Mouse (Mus musculus) heart, embryonic 13.5 days (tissue): ENCODE results near the gene Arcn1. TPM values are rescaled to one million over a fixed set of nuclear protein-coding genes. Genes with fewer than 3 reads are reported as not detected.

Experiments used
- ATAC-seq: fragments of 200-750 bp; cut with Nextera tagmentation; 2 replicates; pipeline ENCODE4 v1.8.0; 2017; ENCODE audit warnings: moderate TSS enrichment; ENCODE audit not compliant: insufficient number of reproducible peaks, low FRiP score, low TSS enrichment; ENCODE audit errors: extremely low read depth
- H3K27ac ChIP-seq: fragments of 300-500 bp; sonication (generic); replicated peaks from 2 replicates; pipeline ENCODE4 v1.5.1; 2015; ENCODE audit warnings: moderate library complexity, mild to moderate bottlenecking, inconsistent platforms
- H3K27me3 ChIP-seq: fragments of 300-500 bp; sonication (generic); replicated peaks from 2 replicates; pipeline ENCODE4 v1.6.1; 2015; ENCODE audit warnings: mild to moderate bottlenecking, inconsistent platforms
- H3K36me3 ChIP-seq: fragments of 300-500 bp; sonication (generic); 2 replicates; pipeline ENCODE4 v1.6.1; 2015; ENCODE audit warnings: mild to moderate bottlenecking, inconsistent platforms
- H3K4me1 ChIP-seq: fragments of 300-500 bp; sonication (generic); 2 replicates; pipeline ENCODE4 v1.6.1; 2015; ENCODE audit warnings: inconsistent platforms
- H3K4me2 ChIP-seq: fragments of 300-500 bp; sonication (generic); 2 replicates; pipeline ENCODE4 v1.6.1; 2015; ENCODE audit warnings: inconsistent platforms, mild to moderate bottlenecking, moderate library complexity
- H3K4me3 ChIP-seq: fragments of 300-500 bp; sonication (generic); 2 replicates; pipeline ENCODE4 v1.5.1; 2015; ENCODE audit warnings: moderate library complexity, mild to moderate bottlenecking, inconsistent platforms
- H3K9ac ChIP-seq: fragments of 300-500 bp; sonication (generic); 2 replicates; pipeline ENCODE4 v1.6.1; 2015; ENCODE audit warnings: inconsistent platforms, mild to moderate bottlenecking, moderate library complexity
- H3K9me3 ChIP-seq: fragments of 300-500 bp; sonication (generic); 2 replicates; pipeline ENCODE4 v1.6.1; 2016; ENCODE audit warnings: inconsistent platforms
- WGBS: fragments of 180-500 bp; shearing (Covaris S2); methylation state at CpG from one replicate; pipeline ENCODE4 v1.1.7; 2015; ENCODE audit warnings: mixed read lengths; 5-methylcytosine and 5-hydroxymethylcytosine counted together
- polyA plus RNA-seq: library from polyadenylated mRNA; unstranded; fragments of >200 nt; fragmentation: Nextera tagmentation; extraction: Ambion mirVana; gene quantifications from 2 replicates; pipeline ENCODE4 v1.2.1, GENCODE M21; 2015

Arcn1 gene
- polyA plus RNA-seq, 1 experiment from 2014 or later = 114 TPM

GRCm38 (mm10) chr9:44724223-44724622 lies 43.4 kb downstream of the Arcn1 start:
- ATAC-seq = no peak
- Histone ChIP-seq H3K4me2 (no peak overlapping the region), H3K4me3 (no peak overlapping the region), H3K9me3 (no peaks in the 10 kb centered on the region), H3K4me1 (peaks cover 78% of the 10 kb centered on the region), H3K27ac (peak overlapping the region; percentile 80), H3K27me3 (no peaks in the 10 kb centered on the region), H3K9ac (peak overlapping the region; percentile 62), H3K36me3 (peaks cover 10% of the 10 kb centered on the region; the same call in 1 of the 2 replicates)
- 48% methylated on average over 6 of the region's 6 CpGs for WGBS

- no peak for ATAC-seq
- Histone ChIP-seq H3K27me3 (no peaks in the 10 kb centered on the region), H3K4me2 (no peak overlapping the region), H3K36me3 (peaks cover 10% of the 10 kb centered on the region; the same call in 1 of the 2 replicates), H3K9ac (peak overlapping the region; percentile 55), H3K4me1 (peaks cover 79% of the 10 kb centered on the region), H3K4me3 (no peak overlapping the region), H3K27ac (peak overlapping the region; percentile 80), H3K9me3 (no peaks in the 10 kb centered on the region)
- 54% methylated on average over 11 of the region's 11 CpGs for WGBS
Measured at GRCm38 (mm10) chr9:44723521-44724041, 44.1 kb downstream of the Arcn1 start.

- 44% methylated on average over 7 of the region's 7 CpGs for WGBS
- no peak for ATAC-seq
- H3K9ac ChIP-seq = peak overlapping the region; percentile 55
- peaks cover 79% of the 10 kb centered on the region for H3K4me1 ChIP-seq
- H3K27me3 ChIP-seq = no peaks in the 10 kb centered on the region
- no peak overlapping the region for H3K4me3 ChIP-seq
- H3K36me3 ChIP-seq = peaks cover 12% of the 10 kb centered on the region
- H3K27ac ChIP-seq = peak overlapping the region; percentile 80
- no peak overlapping the region for H3K4me2 ChIP-seq
- no peaks in the 10 kb centered on the region for H3K9me3 ChIP-seq
Measured at GRCm38 (mm10) chr9:44723008-44723407, 44.6 kb downstream of the Arcn1 start.

GRCm38 (mm10) chr9:44722575-44722974 lies 45.1 kb downstream of the Arcn1 start:
- 70% methylated on average over 7 of the region's 7 CpGs for WGBS
- Histone ChIP-seq H3K9ac (no peak overlapping the region), H3K4me2 (no peak overlapping the region)

DNA sequence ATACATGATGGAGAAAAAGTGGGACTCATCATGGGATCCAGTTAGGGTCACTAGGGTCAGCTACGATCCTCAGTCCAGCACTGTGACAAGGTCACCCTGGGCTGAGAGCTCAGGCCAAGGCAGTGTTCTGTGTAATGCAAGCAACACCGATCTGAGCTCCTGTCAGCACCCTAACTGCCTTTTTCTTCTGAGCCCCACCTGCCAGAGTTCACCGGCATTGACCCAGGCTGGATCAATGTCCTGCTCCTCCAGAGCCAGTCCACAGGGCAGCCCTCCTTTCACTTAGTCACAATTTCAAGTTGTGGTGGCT lies 45.8 kb downstream of the Arcn1 start:
- H3K4me1 ChIP-seq = peaks cover 72% of the 10 kb centered on the region
- H3K27ac ChIP-seq = peak overlapping the region; percentile 75
- H3K4me3 ChIP-seq = peak overlapping the region; percentile 74
- no peaks in the 10 kb centered on the region for H3K27me3 ChIP-seq
- WGBS = 48% methylated on average over 3 of the region's 3 CpGs
- no peak for ATAC-seq
- H3K36me3 ChIP-seq = peaks cover 23% of the 10 kb centered on the region
- no peaks in the 10 kb centered on the region for H3K9me3 ChIP-seq
- peak overlapping the region; percentile 85 for H3K4me2 ChIP-seq
- H3K9ac ChIP-seq = peak overlapping the region; percentile 87

More at GRCm38 (mm10) chr9:44722575-44722974, 45.1 kb downstream of the Arcn1 start:
- peaks cover 16% of the 10 kb centered on the region for H3K36me3 ChIP-seq
- no peak overlapping the region for H3K4me3 ChIP-seq
- no peak for ATAC-seq
- H3K9me3 ChIP-seq = no peaks in the 10 kb centered on the region
- H3K4me1 ChIP-seq = peaks cover 79% of the 10 kb centered on the region
- no peaks in the 10 kb centered on the region for H3K27me3 ChIP-seq
- H3K27ac ChIP-seq = peak overlapping the region; percentile 75; the same call in 1 of the 2 replicates

GRCm38 (mm10) chr9:44721154-44721876 lies 46.3 kb downstream of the Arcn1 start:
- no peaks in the 10 kb centered on the region for H3K9me3 ChIP-seq
- peak overlapping the region; percentile 87 for H3K9ac ChIP-seq
- H3K4me1 ChIP-seq = peaks cover 67% of the 10 kb centered on the region
- peaks cover 23% of the 10 kb centered on the region for H3K36me3 ChIP-seq
- 1% methylated on average over 40 of the region's 40 CpGs for WGBS
- peak overlapping the region; percentile 74 for H3K4me3 ChIP-seq
- ATAC-seq = peak; percentile 58
- no peaks in the 10 kb centered on the region for H3K27me3 ChIP-seq
- H3K27ac ChIP-seq = peak overlapping the region; percentile 75
- peak overlapping the region; percentile 85 for H3K4me2 ChIP-seq

- peaks cover 31% of the 10 kb centered on the region for H3K36me3 ChIP-seq
- peak overlapping the region; percentile 75 for H3K27ac ChIP-seq
- H3K4me2 ChIP-seq = peak overlapping the region; percentile 85
- ATAC-seq = no peak
- WGBS = 16% methylated on average over 9 of the region's 9 CpGs
- peak overlapping the region; percentile 87 for H3K9ac ChIP-seq
- no peaks in the 10 kb centered on the region for H3K9me3 ChIP-seq
- peaks cover 60% of the 10 kb centered on the region for H3K4me1 ChIP-seq
- peak overlapping the region; percentile 74 for H3K4me3 ChIP-seq
- no peaks in the 10 kb centered on the region for H3K27me3 ChIP-seq
Measured at GRCm38 (mm10) chr9:44720358-44721153, 47.1 kb downstream of the Arcn1 start.

DNA sequence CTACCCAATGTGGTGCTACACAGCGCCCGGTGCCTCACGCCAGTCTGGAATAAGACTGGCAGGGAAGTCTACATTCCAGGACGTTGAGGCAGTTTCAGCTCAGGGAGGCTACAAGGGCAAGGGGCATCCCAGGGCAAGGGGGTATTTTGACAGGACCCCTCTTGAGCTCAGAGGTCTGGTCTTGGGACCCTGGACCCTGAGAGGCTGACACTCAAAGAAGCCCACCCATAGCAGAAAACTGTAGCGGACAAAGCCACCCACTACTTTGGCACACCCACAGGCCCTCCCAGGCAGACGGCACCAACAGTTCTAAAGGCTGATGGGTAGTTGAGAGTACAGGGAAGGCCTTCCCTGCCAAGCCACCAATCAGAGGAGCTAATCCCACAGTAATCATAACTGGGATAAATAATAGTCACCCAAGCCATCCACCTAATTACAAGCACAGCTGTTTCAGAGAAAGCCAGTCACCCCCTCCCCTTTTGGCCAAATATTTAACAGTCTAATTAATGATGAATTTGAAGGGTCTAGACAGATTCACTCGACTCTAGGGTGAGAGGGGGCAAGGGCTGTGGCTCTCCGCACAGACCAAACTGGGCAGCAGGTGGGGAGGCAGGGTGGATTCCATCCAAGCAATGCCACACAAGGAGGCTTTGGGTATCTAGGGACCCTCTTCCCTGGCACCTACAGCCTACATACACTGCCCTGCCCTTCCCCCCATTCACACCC lies 47.9 kb downstream of the Arcn1 start:
- peak overlapping the region; percentile 74 for H3K4me3 ChIP-seq
- H3K27ac ChIP-seq = peak overlapping the region; percentile 75
- H3K4me1 ChIP-seq = peaks cover 52% of the 10 kb centered on the region
- H3K36me3 ChIP-seq = peaks cover 34% of the 10 kb centered on the region
- H3K27me3 ChIP-seq = no peaks in the 10 kb centered on the region
- H3K9me3 ChIP-seq = no peaks in the 10 kb centered on the region
- H3K4me2 ChIP-seq = peak overlapping the region; percentile 85
- no peak for ATAC-seq
- peak overlapping the region; percentile 87 for H3K9ac ChIP-seq
- 78% methylated on average over 8 of the region's 8 CpGs for WGBS

DNA sequence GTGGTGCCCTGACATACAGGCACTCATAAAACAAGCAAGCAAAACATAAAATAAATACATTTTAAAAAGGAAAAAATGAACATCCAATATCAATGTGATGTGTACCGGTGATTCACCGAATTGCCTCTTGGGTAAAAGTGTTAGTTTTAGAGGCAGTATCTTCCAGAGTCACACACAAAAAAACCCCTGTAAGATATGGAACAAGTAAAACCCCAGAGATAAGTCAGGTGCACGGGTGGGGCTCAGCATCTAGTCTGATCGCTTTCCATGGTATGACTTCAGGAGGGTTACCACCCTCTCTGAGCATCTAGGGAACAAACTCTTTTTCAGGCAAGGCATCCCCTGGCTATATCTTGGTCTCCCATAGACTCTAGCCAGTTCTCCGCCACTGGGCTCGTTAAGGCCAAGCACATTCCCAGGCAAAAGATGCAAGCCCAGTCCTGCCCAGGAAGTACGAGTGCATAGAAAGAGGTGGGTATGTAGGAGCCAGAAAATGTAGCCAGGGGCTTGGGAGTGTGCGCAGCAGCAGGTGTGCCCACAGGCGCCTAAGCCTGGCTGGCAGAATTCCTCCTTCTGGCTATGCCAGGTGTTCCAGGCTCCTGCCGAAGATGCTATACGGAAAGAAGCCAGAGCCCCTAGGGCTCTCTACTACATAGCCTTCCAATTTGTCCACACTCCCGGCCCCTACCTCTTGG lies 48.6 kb downstream of the Arcn1 start:
- 82% methylated on average over 12 of the region's 12 CpGs for WGBS
- H3K27ac ChIP-seq = no peak overlapping the region
- no peak overlapping the region for H3K9ac ChIP-seq
- H3K9me3 ChIP-seq = no peaks in the 10 kb centered on the region
- H3K4me2 ChIP-seq = no peak overlapping the region
- H3K36me3 ChIP-seq = peaks cover 41% of the 10 kb centered on the region
- H3K27me3 ChIP-seq = no peaks in the 10 kb centered on the region
- ATAC-seq = no peak
- peaks cover 45% of the 10 kb centered on the region for H3K4me1 ChIP-seq
- H3K4me3 ChIP-seq = no peak overlapping the region

DNA sequence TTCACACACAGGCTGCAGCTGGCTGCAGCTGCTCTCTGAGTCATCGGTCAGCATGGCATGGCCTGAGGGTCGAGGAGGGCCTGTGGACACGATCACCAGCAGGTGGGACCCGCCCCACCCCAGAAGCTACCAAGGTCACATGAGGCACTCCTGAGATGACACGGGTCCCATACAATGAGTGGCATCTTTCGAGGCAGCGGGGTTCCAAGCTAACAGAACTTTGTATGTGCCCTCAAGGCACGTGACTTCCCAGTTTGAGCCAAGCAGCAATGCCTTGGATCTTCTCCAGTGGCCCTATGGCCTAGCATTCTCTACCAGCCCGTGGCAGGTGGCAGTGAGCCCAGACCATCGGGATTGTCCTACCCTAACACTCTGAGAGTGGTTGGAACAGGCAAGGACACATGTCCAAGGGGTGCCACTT lies 49.8 kb downstream of the Arcn1 start:
- no peak overlapping the region for H3K9ac ChIP-seq
- no peak overlapping the region for H3K4me2 ChIP-seq
- no peak overlapping the region for H3K27ac ChIP-seq
- 78% methylated on average over 10 of the region's 10 CpGs for WGBS
- no peak for ATAC-seq
- H3K27me3 ChIP-seq = no peaks in the 10 kb centered on the region
- peaks cover 53% of the 10 kb centered on the region for H3K36me3 ChIP-seq
- H3K4me3 ChIP-seq = no peak overlapping the region
- no peaks in the 10 kb centered on the region for H3K9me3 ChIP-seq
- H3K4me1 ChIP-seq = peaks cover 32% of the 10 kb centered on the region
